Mouse (Mus musculus) embryonic facial prominence, embryonic 15.5 days (tissue): ENCODE results near the gene Atp1b3. TPM values are rescaled to one million over a fixed set of nuclear protein-coding genes. Genes with fewer than 3 reads are reported as not detected.

Experiments used
- ATAC-seq: fragments of 200-750 bp; cut with Nextera tagmentation; 2 replicates; pipeline ENCODE4 v1.8.0; 2017; ENCODE audit warnings: low read depth, moderate TSS enrichment; ENCODE audit not compliant: insufficient number of reproducible peaks, low FRiP score, low TSS enrichment
- H3K27ac ChIP-seq: fragments of 300-500 bp; sonication (generic); replicated peaks from 2 replicates; pipeline ENCODE4 v1.5.1; 2015; ENCODE audit warnings: mild to moderate bottlenecking, inconsistent platforms
- H3K27me3 ChIP-seq: fragments of 300-500 bp; sonication (generic); 2 replicates; pipeline ENCODE4 v1.6.1; 2015; ENCODE audit warnings: inconsistent platforms
- H3K36me3 ChIP-seq: fragments of 300-500 bp; sonication (generic); 2 replicates; pipeline ENCODE4 v1.6.1; 2015; ENCODE audit warnings: mild to moderate bottlenecking, inconsistent platforms
- H3K4me1 ChIP-seq: fragments of 300-500 bp; sonication (generic); 2 replicates; pipeline ENCODE4 v1.6.1; 2015; ENCODE audit warnings: inconsistent platforms
- H3K4me2 ChIP-seq: fragments of 300-500 bp; sonication (generic); replicated peaks from 2 replicates; pipeline ENCODE4 v1.6.1; 2015; ENCODE audit warnings: mild to moderate bottlenecking, inconsistent platforms
- H3K4me3 ChIP-seq: fragments of 300-500 bp; sonication (generic); replicated peaks from 2 replicates; pipeline ENCODE4 v1.5.1; 2015; ENCODE audit warnings: mild to moderate bottlenecking, inconsistent platforms
- H3K9ac ChIP-seq: fragments of 300-500 bp; sonication (generic); 2 replicates; pipeline ENCODE4 v1.6.1; 2015; ENCODE audit warnings: inconsistent platforms
- H3K9me3 ChIP-seq: fragments of 300-500 bp; sonication (generic); replicated peaks from 2 replicates; pipeline ENCODE4 v1.6.1; 2016; ENCODE audit warnings: inconsistent platforms
- WGBS: fragments of 180-500 bp; shearing (Covaris S2); methylation state at CpG from one replicate; pipeline ENCODE4 v1.1.7; 2015; 5-methylcytosine and 5-hydroxymethylcytosine counted together
- polyA plus RNA-seq: library from polyadenylated mRNA; unstranded; fragments of >200 nt; fragmentation: Nextera tagmentation; extraction: Ambion mirVana; gene quantifications from 2 replicates; pipeline ENCODE4 v1.2.1, GENCODE M21; 2015

Gene Atp1b3
- polyA plus RNA-seq, 1 experiment from 2014 or later: 163 TPM

DNA sequence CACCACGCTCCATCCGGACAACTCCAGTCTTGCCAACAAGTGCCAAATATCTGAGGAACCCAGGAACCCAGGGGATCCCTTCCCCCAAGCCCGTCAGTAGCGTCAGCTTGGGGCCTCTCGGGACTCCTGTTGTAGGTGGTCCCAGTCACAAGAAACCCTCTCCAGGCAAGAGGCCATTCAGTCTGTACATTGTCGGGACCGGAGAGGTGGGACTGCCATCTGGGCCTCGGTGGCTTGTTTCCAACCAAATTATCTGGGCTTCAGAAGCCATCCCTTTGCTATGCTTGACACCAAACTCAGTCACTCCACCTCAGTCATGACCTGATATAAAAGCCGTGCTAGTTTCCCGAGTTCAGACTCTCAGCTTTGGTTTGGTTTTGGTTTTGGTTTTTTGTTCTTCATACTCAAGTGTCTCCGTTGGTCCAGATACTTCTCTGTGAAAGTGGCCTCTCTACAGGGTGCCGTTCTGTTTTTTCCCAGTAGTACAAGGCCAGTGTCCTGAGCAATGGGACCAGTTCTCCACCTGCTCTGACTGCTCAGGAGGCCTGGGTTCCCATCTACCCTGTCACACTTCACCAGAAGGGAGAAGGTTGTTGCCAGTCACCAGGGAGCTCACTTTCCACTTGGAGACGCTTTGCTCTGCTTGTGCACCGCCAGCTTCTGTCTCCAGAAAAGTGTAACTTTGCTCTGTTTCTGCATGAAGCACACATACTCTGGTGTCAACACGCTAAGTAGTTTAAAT is 41.7 kb downstream of the Atp1b3 start:
- no peak overlapping the region for H3K4me2 ChIP-seq
- H3K27me3 ChIP-seq: no peaks in the 10 kb centered on the region
- no peak overlapping the region for H3K9ac ChIP-seq
- H3K27ac ChIP-seq: no peak overlapping the region
- H3K4me1 ChIP-seq: peaks cover 6% of the 10 kb centered on the region
- no peaks in the 10 kb centered on the region for H3K9me3 ChIP-seq
- WGBS: 89% methylated on average over 15 of the region's 15 CpGs
- H3K36me3 ChIP-seq: peaks cover 12% of the 10 kb centered on the region
- H3K4me3 ChIP-seq: no peak overlapping the region
- ATAC-seq: no peak; the same call in 1 of the 2 replicates

DNA sequence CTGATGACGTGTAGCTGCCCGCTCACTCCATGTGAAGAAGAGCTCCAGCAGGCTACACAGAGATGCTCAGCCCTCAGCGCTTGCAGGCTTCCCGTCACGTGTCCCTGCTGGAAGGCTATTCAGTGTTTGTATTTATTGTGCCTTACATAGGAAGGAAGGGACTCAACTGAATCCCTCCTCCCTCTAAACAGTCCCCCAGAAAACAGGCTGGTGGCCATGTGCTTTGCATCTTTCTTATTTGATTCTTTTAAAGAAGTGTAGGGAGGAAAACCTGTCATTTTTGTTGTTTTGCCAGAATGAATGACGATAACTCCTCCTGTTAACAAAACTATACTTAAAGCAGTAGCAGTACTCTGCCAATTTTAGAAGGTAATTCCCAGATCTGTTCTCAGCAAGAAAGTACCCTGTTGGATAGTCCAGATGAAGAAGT is 43.7 kb downstream of the Atp1b3 start:
- Histone ChIP-seq H3K4me3 (no peak overlapping the region), H3K27ac (no peak overlapping the region), H3K27me3 (no peaks in the 10 kb centered on the region), H3K36me3 (peaks cover 16% of the 10 kb centered on the region), H3K9me3 (no peaks in the 10 kb centered on the region), H3K4me1 (no peaks in the 10 kb centered on the region), H3K9ac (no peak overlapping the region), H3K4me2 (no peak overlapping the region)
- WGBS: 85% methylated on average over 6 of the region's 6 CpGs
- no peak for ATAC-seq

- Histone ChIP-seq H3K4me2 (no peak overlapping the region), H3K4me3 (no peak overlapping the region), H3K4me1 (no peaks in the 10 kb centered on the region), H3K36me3 (peaks cover 21% of the 10 kb centered on the region), H3K9ac (no peak overlapping the region), H3K9me3 (no peaks in the 10 kb centered on the region), H3K27me3 (no peaks in the 10 kb centered on the region), H3K27ac (no peak overlapping the region)
- no peak for ATAC-seq
- WGBS: 90% methylated on average over 5 of the region's 5 CpGs
These were observed 44.9 kb downstream of the Atp1b3 start for GRCm38 (mm10) chr9:96319333-96319732.

- H3K36me3 ChIP-seq: peaks cover 35% of the 10 kb centered on the region
- H3K27ac ChIP-seq: no peak overlapping the region
- ATAC-seq: no peak
- 96% methylated on average over 3 of the region's 3 CpGs for WGBS
- H3K9me3 ChIP-seq: no peaks in the 10 kb centered on the region
- H3K9ac ChIP-seq: no peak overlapping the region
- no peaks in the 10 kb centered on the region for H3K4me1 ChIP-seq
- H3K4me2 ChIP-seq: no peak overlapping the region
- no peak overlapping the region for H3K4me3 ChIP-seq
- H3K27me3 ChIP-seq: no peaks in the 10 kb centered on the region
These were observed 52.2 kb downstream of the Atp1b3 start for GRCm38 (mm10) chr9:96312074-96312473.

GRCm38 (mm10) chr9:96308816-96309215 is 55.4 kb downstream of the Atp1b3 start:
- no peak overlapping the region for H3K4me2 ChIP-seq
- H3K27me3 ChIP-seq: no peaks in the 10 kb centered on the region
- no peak for ATAC-seq
- no peak overlapping the region for H3K4me3 ChIP-seq
- 66% methylated on average over 3 of the region's 3 CpGs for WGBS
- H3K9ac ChIP-seq: no peak overlapping the region
- H3K4me1 ChIP-seq: no peaks in the 10 kb centered on the region
- H3K9me3 ChIP-seq: no peaks in the 10 kb centered on the region
- no peak overlapping the region for H3K27ac ChIP-seq
- peaks cover 41% of the 10 kb centered on the region for H3K36me3 ChIP-seq

DNA sequence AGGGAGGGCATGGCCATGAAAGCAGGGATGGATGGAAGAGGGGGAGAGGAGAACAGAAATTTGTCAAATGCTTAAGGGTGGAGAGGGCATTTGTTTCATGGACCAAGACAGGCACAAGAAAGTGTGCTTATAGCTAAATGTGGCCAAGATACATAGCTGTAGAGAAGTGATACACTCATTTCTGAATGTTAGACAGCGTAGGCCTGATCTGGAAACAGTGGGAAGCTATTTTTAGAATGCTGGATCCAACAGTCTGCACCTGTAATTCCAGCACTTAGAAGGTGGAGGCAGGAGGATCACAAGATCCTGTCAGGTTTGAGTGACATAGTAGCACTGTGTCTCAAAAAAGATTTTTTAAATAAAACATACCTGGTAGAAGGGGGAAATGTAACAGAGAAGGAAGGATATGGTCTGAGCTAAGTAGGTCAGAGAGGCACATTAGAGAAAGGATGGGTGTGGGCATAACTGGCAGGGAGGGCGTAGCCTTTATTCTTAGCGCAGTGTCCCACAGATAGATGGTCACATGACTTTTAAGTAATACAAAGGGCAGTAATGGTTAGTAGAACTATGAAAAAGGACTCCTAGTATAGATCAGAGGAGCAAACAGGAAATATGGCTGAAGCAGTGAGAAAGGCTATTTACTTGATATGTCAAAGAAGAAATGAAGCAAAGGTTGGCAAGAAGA is 64.8 kb downstream of the Atp1b3 start:
- Histone ChIP-seq H3K4me2 (no peak overlapping the region), H3K27me3 (no peaks in the 10 kb centered on the region), H3K9ac (no peak overlapping the region), H3K27ac (no peak overlapping the region), H3K36me3 (peaks cover 20% of the 10 kb centered on the region), H3K4me1 (no peaks in the 10 kb centered on the region), H3K4me3 (no peak overlapping the region), H3K9me3 (no peaks in the 10 kb centered on the region)
- WGBS: 90% methylated on average over 3 of the region's 3 CpGs
- no peak for ATAC-seq

DNA sequence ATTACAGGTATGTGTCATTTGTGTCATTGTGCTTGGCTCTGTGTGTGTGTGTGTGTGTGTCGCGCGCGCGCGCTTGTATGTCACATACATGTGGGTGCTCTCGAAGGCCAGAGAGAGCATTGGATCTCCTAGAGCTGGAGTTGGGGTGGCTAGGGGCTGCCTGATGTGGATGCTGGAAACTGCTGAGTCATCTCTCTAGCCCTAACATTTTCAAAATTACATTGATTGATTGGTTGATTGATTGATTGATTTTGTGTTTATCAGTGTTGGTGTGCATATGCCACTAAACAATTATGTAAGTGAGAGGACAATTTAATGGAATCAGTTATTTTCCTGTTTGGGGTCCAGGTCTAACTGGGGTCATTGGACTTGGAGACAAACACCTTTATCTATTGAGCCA is 72.1 kb downstream of the Atp1b3 start:
- Histone ChIP-seq H3K4me1 (no peaks in the 10 kb centered on the region), H3K36me3 (peaks cover 22% of the 10 kb centered on the region), H3K27ac (no peak overlapping the region), H3K9ac (no peak overlapping the region), H3K9me3 (no peaks in the 10 kb centered on the region), H3K27me3 (no peaks in the 10 kb centered on the region), H3K4me2 (no peak overlapping the region), H3K4me3 (no peak overlapping the region)
- WGBS: 98% methylated on average over 7 of the region's 7 CpGs
- ATAC-seq: no peak

DNA sequence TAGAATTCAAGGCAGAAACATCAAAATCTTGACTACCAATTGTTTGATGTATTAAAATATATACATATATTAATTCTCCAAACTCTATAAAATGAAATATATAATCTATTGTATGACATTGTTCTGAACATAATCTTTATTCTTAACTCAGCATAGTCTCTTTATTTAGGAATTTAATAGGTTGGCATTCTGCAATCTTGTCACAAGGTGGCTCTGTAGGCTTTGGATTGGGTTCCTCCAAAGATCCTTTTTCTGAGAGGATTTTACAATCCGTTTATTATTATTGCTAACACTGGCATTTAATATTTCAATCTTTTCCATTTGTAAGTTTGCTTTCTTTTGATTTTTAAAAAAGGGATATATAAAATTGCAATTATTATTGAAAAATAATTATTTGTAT is 79.3 kb downstream of the Atp1b3 start:
- ATAC-seq: no peak
- Histone ChIP-seq H3K9me3 (no peaks in the 10 kb centered on the region), H3K36me3 (peaks cover 7% of the 10 kb centered on the region; the same call in 1 of the 2 replicates), H3K4me1 (no peaks in the 10 kb centered on the region), H3K4me2 (no peak overlapping the region), H3K4me3 (no peak overlapping the region), H3K27ac (no peak overlapping the region), H3K27me3 (no peaks in the 10 kb centered on the region), H3K9ac (no peak overlapping the region)
- WGBS: 21% methylated on average over 1 of the region's 1 CpGs

Other genes starting within 250 kb of the Atp1b3 start
- gene Gk5, start 245.1 kb downstream of the Atp1b3 start, polyA plus RNA-seq: 7.7 and 8.2 TPM in 2 replicates
- gene Tfdp2, start 168.2 kb downstream of the Atp1b3 start, polyA plus RNA-seq: 31.1 and 34.4 TPM in 2 replicates
- gene Rnf7, start 114.2 kb upstream of the Atp1b3 start, polyA plus RNA-seq: 205 and 210 TPM in 2 replicates
- 1.0 and 2.4 TPM in 2 replicates for gene Gm28729, start 160.8 kb upstream of the Atp1b3 start, polyA plus RNA-seq